14 mouse cellular contexts compared by ENCODE assay signal in genomic region chr3:101219897-101220296, GRCm38 (mm10).
A peak's percentile ranks its signal among the peaks of the same experiment; 100 is the strongest.
DNase-seq lines count a peak whose midpoint lies in the region; TF ChIP-seq lines count a peak whose summit lies in the region.
"Had no signal": no experiment of that assay in that cellular context is flagged by ENCODE, and none has a peak within 500 bp of the region (broad histone marks: within the 10 kb centered on the region; RNA-seq: fewer than 3 reads in every experiment).

No protein-coding gene starts in this region.

- H3K9me3 ChIP-seq in MEL (replicated peaks; ENCODE audit: insufficient read depth, low read length): no peaks in the 10 kb centered on the region; the same call in 1 of the 2 replicates
- H3K9me3 ChIP-seq: hindbrain, embryonic 13.5 days; neural tube, embryonic 15.5 days had no signal

- H3K9ac ChIP-seq in MEL (ENCODE audit: control insufficient read depth, low read depth, low read length, poor library complexity, severe bottlenecking): no peak overlapping the region
- H3K9ac ChIP-seq: heart, embryonic 13.5 days; hindbrain, embryonic 13.5 days; liver, embryonic 13.5 days; neural tube, embryonic 15.5 days had no signal

- no peak overlapping the region for H3K27ac ChIP-seq in left cerebral cortex, adult 2 months
- H3K27ac ChIP-seq in MEL (ENCODE audit: control insufficient read depth, low read depth, low read length): no peak overlapping the region
- H3K27ac ChIP-seq: heart, embryonic 13.5 days; hindbrain, embryonic 13.5 days; liver, embryonic 13.5 days; neural tube, embryonic 15.5 days had no signal

- H3K4me1 ChIP-seq in MEL (ENCODE audit: control insufficient read depth in 1 of 2, insufficient read depth in 2 of 2, low read length in 2 of 2): no peaks in the 10 kb centered on the region
- H3K4me1 ChIP-seq: heart, embryonic 13.5 days; hindbrain, embryonic 13.5 days; liver, embryonic 13.5 days; neural tube, embryonic 15.5 days had no signal

- no peaks in the 10 kb centered on the region for H3K27me3 ChIP-seq in MEL (ENCODE audit: control insufficient read depth in 1 of 2, insufficient read depth in 2 of 2, low read length in 2 of 2)
- no peaks in the 10 kb centered on the region for H3K27me3 ChIP-seq in splenic B cell, adult 2 months (ENCODE audit: control insufficient read depth, insufficient read depth, low read length, poor library complexity, severe bottlenecking)
- H3K27me3 ChIP-seq: heart, embryonic 13.5 days; hindbrain, embryonic 13.5 days; liver, embryonic 13.5 days; neural tube, embryonic 15.5 days had no signal

- no peak for TF ChIP-seq POLR2A in MEL (IDR thresholded peaks at IDR 0.05; ENCODE audit: control insufficient read depth in 1 of 2, insufficient read depth in 1 of 2, low read depth in 1 of 2, low read length in 2 of 2, poor library complexity in 1 of 2)

- no peaks in the 10 kb centered on the region for H3K36me3 ChIP-seq in MEL (ENCODE audit: control insufficient read depth in 1 of 2, insufficient read depth in 2 of 2, low read length in 2 of 2)
- no peaks in the 10 kb centered on the region for H3K36me3 ChIP-seq in splenic B cell, adult 2 months (ENCODE audit: control insufficient read depth, insufficient read depth, low read length, poor library complexity, severe bottlenecking)
- H3K36me3 ChIP-seq: heart, embryonic 13.5 days; hindbrain, embryonic 13.5 days; liver, embryonic 13.5 days; neural tube, embryonic 15.5 days had no signal

- no peak overlapping the region for H3K4me3 ChIP-seq in left cerebral cortex, adult 2 months
- no peak overlapping the region for H3K4me3 ChIP-seq in MEL (ENCODE audit: control insufficient read depth in 1 of 2, insufficient read depth in 1 of 2, low read depth in 2 of 2, low read length in 2 of 2)
- H3K4me3 ChIP-seq: heart, embryonic 13.5 days; hindbrain, embryonic 13.5 days; liver, embryonic 13.5 days; neural tube, embryonic 15.5 days had no signal

- TF ChIP-seq CTCF in left cerebral cortex, adult 2 months (IDR thresholded peaks at IDR 0.05): peak; percentile 26
- peak in 2 of 3 experiments; percentile 10 to 39; a peak in 3 of 6 replicates for TF ChIP-seq CTCF in MEL (IDR thresholded peaks at IDR 0.05 in 2 of 3, conservative IDR thresholded peaks at IDR 0.05 in 1 of 3; ENCODE audit: control insufficient read depth in 1 of 3, insufficient read depth in 1 of 3, low read depth in 2 of 3, low read length in 3 of 3, poor library complexity in 1 of 3, severe bottlenecking in 1 of 3)

- H3K79me2 ChIP-seq in MEL (ENCODE audit: control insufficient read depth, insufficient read depth, low read length, poor library complexity): no peaks in the 10 kb centered on the region

- DNase-seq in left cerebral cortex, adult 2 months (ENCODE audit: extremely low spot score in 1 of 2, low spot score in 2 of 2): no peak
- no peak for DNase-seq in left cerebral cortex, adult 18-20 months (ENCODE audit: low spot score in 2 of 2)
- peak; percentile 43 for DNase-seq in thymus, postnatal 14 days
- no peak for DNase-seq in thymus, postnatal 10 days (ENCODE audit: low spot score in 2 of 2)
- no peak for DNase-seq in MEL (ENCODE audit: low read depth, low spot score)
- peak; percentile 48 for DNase-seq in splenic B cell, adult 2 months (ENCODE audit: low read depth, low spot score)
- no peak for DNase-seq in frontal cortex, postnatal 14 days (ENCODE audit: low spot score in 2 of 2)
- DNase-seq: cerebellum, adult 18-20 months; kidney, adult 8-10 months; liver, embryonic 13.5 days; retina, postnatal 1 day had no signal

- TF ChIP-seq EP300 in MEL (IDR thresholded peaks at IDR 0.05; ENCODE audit: low read depth in 1 of 2, low read length in 2 of 2): no peak

- intact Hi-C loops in left cerebral cortex, adult 2 months (cut with DNase I): no loop called here

- no peak; the same call in 1 of the 2 replicates for TF ChIP-seq RAD21 in MEL (IDR thresholded peaks at IDR 0.05; ENCODE audit: low read depth, low read length)

TF ChIP-seq in MEL, 35 proteins besides CTCF, POLR2A, EP300 and RAD21:
- 0 out of 2 replicates have a peak, but pooled peaks have one; percentile 8 for TF ChIP-seq SMC3 (IDR thresholded peaks at IDR 0.05; ENCODE audit: low read depth, low read length)
- TF ChIP-seq ZNF384 (IDR thresholded peaks at IDR 0.05; ENCODE audit: low read depth, low read length): no peak
- no peak for TF ChIP-seq POLR2AphosphoS5 (IDR thresholded peaks at IDR 0.05; ENCODE audit: borderline replicate concordance, low read depth, low read length)
- TF ChIP-seq E2F4 (IDR thresholded peaks at IDR 0.05; ENCODE audit: borderline replicate concordance, low read depth, low read length): no peak
- TF ChIP-seq UBTF (IDR thresholded peaks at IDR 0.05; ENCODE audit: borderline replicate concordance, insufficient read depth, low read depth, low read length): no peak
- no peak for TF ChIP-seq TAL1 (IDR thresholded peaks at IDR 0.05; ENCODE audit: low read length)
- no peak for TF ChIP-seq ZMIZ1 (IDR thresholded peaks at IDR 0.05; ENCODE audit: low read depth, low read length)

Comparison
In these comparisons a context has a peak if more than half of its experiments do, and no peak if none do; other contexts are left out.
1. DNase-seq: peak in thymus, postnatal 14 days (single experiment) and splenic B cell, adult 2 months (single experiment); none in left cerebral cortex, adult 2 months (0 of 2), left cerebral cortex, adult 18-20 months (0 of 2), thymus, postnatal 10 days (0 of 2), MEL (single experiment) and frontal cortex, postnatal 14 days (0 of 2).